Mouse (Mus musculus) liver, embryonic 14.5 days (tissue): ENCODE data around the gene Gm10057. TPM values are rescaled to one million over a fixed set of nuclear protein-coding genes. Genes with fewer than 3 reads are reported as not detected.
"Not testable (repeated sequence)": the region's sequence is repeated elsewhere in the genome, so short reads cannot be mapped to it uniquely, and the experiment has no call there.

Experiments
- ATAC-seq: fragments of 200-750 bp; cut with Nextera tagmentation; 2 replicates; pipeline ENCODE4 v1.8.0; 2017; ENCODE audit warnings: moderate number of reproducible peaks, mild to moderate bottlenecking, moderate library complexity; ENCODE audit not compliant: insufficient read depth
- DNase-seq, 3 experiments: peaks; one replicate each; pipeline ENCODE4 v3.0.0-alpha.2; 2012 to 2013; ENCODE audit warnings: low read depth in 3 of 3, low spot score in 3 of 3
- H3K27ac ChIP-seq: fragments of 300-500 bp; sonication (generic); 2 replicates; pipeline ENCODE4 v1.5.1; 2014; ENCODE audit warnings: moderate library complexity, mild to moderate bottlenecking, control low read depth, inconsistent platforms
- H3K27me3 ChIP-seq: fragments of 300-500 bp; sonication (generic); 2 replicates; pipeline ENCODE4 v1.6.1; 2014; ENCODE audit warnings: mild to moderate bottlenecking, low read length, moderate library complexity; ENCODE audit not compliant: control insufficient read depth, insufficient read depth
- H3K36me3 ChIP-seq: fragments of 300-500 bp; sonication (generic); replicated peaks from 2 replicates; pipeline ENCODE4 v1.6.1; 2014; ENCODE audit warnings: low read depth; ENCODE audit not compliant: control insufficient read depth, insufficient read depth
- H3K4me1 ChIP-seq, 2 experiments: fragments of 200-500 bp in 1 of 2; fragments of 300-500 bp in 1 of 2; sonication (generic) in 1 of 2; replicated peaks; 2 replicates each; pipeline ENCODE4 v1.6.1; 2012 to 2014; ENCODE audit warnings: antibody characterized with exemption in 1 of 2, inconsistent platforms in 1 of 2, low read length in 1 of 2; ENCODE audit not compliant: control insufficient read depth in 2 of 2, insufficient read depth in 2 of 2
- H3K4me2 ChIP-seq: fragments of 300-500 bp; sonication (generic); 2 replicates; pipeline ENCODE4 v1.6.1; 2014; ENCODE audit warnings: low read depth, mild to moderate bottlenecking, control low read depth, moderate library complexity
- H3K4me3 ChIP-seq, 2 experiments: fragments of 200-500 bp in 1 of 2; fragments of 300-500 bp in 1 of 2; sonication (generic) in 1 of 2; 2 replicates each; pipeline ENCODE4 v1.5.1; 2012 to 2014; ENCODE audit warnings: low read depth in 2 of 2, low read length in 2 of 2, mild to moderate bottlenecking in 2 of 2, control low read depth in 1 of 2, inconsistent platforms in 1 of 2, moderate library complexity in 1 of 2; ENCODE audit not compliant: insufficient read depth in 1 of 2
- H3K9ac ChIP-seq: fragments of 300-500 bp; sonication (generic); replicated peaks from 2 replicates; pipeline ENCODE4 v1.6.1; 2014; ENCODE audit warnings: mild to moderate bottlenecking, control low read depth, moderate library complexity
- H3K9me3 ChIP-seq: fragments of 300-500 bp; sonication (generic); 2 replicates; pipeline ENCODE4 v1.6.1; 2016; ENCODE audit warnings: low read length, mixed read lengths; ENCODE audit not compliant: control insufficient read depth
- polyA plus RNA-seq, 2 experiments: library from polyadenylated mRNA; depleted of rRNA in 1 of 2; stranded (reverse) in 1 of 2; unstranded in 1 of 2; fragments of >200 nt; fragmentation: Nextera tagmentation in 1 of 2; extraction: Ambion mirVana in 1 of 2; gene quantifications; 2 replicates each; pipeline versions ENCODE4 v1.2.1 to v1.2.3; 2012 to 2014

Gm10057 gene
- polyA plus RNA-seq (2012; rRNA removed) (not detected in 2 replicates), polyA plus RNA-seq (2014; fragmentation: Nextera tagmentation; extraction: Ambion mirVana) (not detected in 2 replicates)

GRCm38 (mm10) chrX:154054939-154055338, at the start of gene Gm10057:
Gene Gm10057 (minus strand): TSS chrX:154055039.
- not testable (repeated sequence) for H3K36me3 ChIP-seq, H3K27me3 ChIP-seq, DNase-seq, H3K27ac ChIP-seq, H3K4me3 ChIP-seq, ATAC-seq, H3K9ac ChIP-seq, H3K9me3 ChIP-seq, H3K4me2 ChIP-seq, H3K4me1 ChIP-seq

- not testable (repeated sequence) for H3K4me3 ChIP-seq, H3K27me3 ChIP-seq, H3K9ac ChIP-seq, H3K4me1 ChIP-seq, DNase-seq, ATAC-seq, H3K9me3 ChIP-seq, H3K27ac ChIP-seq, H3K36me3 ChIP-seq, H3K4me2 ChIP-seq
These were observed 21.1 kb downstream of the Gm10057 start, which contains the start of gene 4921511M17Rik for GRCm38 (mm10) chrX:154033727-154034126. Gene 4921511M17Rik (minus strand): TSS chrX:154033827.

DNA sequence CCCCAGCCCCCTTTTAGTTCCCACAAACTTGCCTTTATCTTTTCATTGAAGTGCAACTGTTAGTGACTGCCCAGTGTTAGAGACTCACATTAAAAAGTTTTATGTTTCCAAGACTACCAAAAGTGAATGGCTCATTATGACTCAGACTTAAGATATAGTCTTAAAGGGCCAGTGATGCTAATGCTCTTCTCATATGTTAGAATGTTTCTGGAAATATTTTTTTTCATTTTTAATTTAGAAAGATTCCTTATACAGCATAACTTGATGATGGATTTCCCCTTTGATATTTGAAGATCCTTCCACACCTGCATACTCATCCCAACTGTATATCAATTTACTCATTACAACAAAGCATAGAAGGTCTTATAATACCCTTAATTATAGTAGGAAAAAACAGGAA, 42.3 kb downstream of the Gm10057 start, which contains the start of gene Samt1:
Samt1 (minus strand) TSS at position 101 of the 400 bp plus-strand sequence.
- H3K9ac ChIP-seq, H3K27me3 ChIP-seq, ATAC-seq, H3K36me3 ChIP-seq, H3K9me3 ChIP-seq, H3K4me2 ChIP-seq, H3K27ac ChIP-seq, H3K4me3 ChIP-seq, H3K4me1 ChIP-seq, DNase-seq: not testable (repeated sequence)

Other genes starting within 250 kb of the Gm10057 start
- 0.49 and 0.83 TPM in 2 replicates for gene Spin2c, start 222.8 kb downstream of the Gm10057 start, polyA plus RNA-seq (2012; rRNA removed)
- gene Spin2c, start 222.8 kb downstream of the Gm10057 start, polyA plus RNA-seq (2014; fragmentation: Nextera tagmentation; extraction: Ambion mirVana) = 2.1 and 2.2 TPM in 2 replicates
- gene Samt1, start 42.4 kb downstream of the Gm10057 start, polyA plus RNA-seq (2012; rRNA removed) = not detected in 2 replicates
- gene Samt1, start 42.4 kb downstream of the Gm10057 start, polyA plus RNA-seq (2014; fragmentation: Nextera tagmentation; extraction: Ambion mirVana) = not detected in 2 replicates
- gene 4921511M17Rik, start 21.2 kb downstream of the Gm10057 start, polyA plus RNA-seq (2012; rRNA removed) = not detected in 2 replicates
- not detected in 2 replicates for gene 4921511M17Rik, start 21.2 kb downstream of the Gm10057 start, polyA plus RNA-seq (2014; fragmentation: Nextera tagmentation; extraction: Ambion mirVana)
- gene Gm15140, start 65.6 kb upstream of the Gm10057 start, polyA plus RNA-seq (2012; rRNA removed) = not detected in 2 replicates
- gene Gm15140, start 65.6 kb upstream of the Gm10057 start, polyA plus RNA-seq (2014; fragmentation: Nextera tagmentation; extraction: Ambion mirVana) = not detected in 2 replicates